Mouse (Mus musculus): ENCODE data around the gene Tldc2.

The Tldc2 gene

GRCm38 (mm10) chr2:157078793-157079700 is 7.8 kb upstream of the Tldc2 start, which contains the start of gene Soga1:
Soga1 (minus strand) TSS chr2:157079254.
- DNase-seq, result peak; percentile 83 to 87

- no peak for DNase-seq
These were observed 7.1 kb upstream of the Tldc2 start for GRCm38 (mm10) chr2:157079701-157080180.

- no peak for DNase-seq
These were observed 5.5 kb upstream of the Tldc2 start for GRCm38 (mm10) chr2:157081331-157081730.

- DNase-seq, result no peak
These were observed 4.9 kb upstream of the Tldc2 start for GRCm38 (mm10) chr2:157081960-157082359.

- peak in 1 of 2 experiments; percentile 38 for DNase-seq
These were observed 1.8 kb upstream of the Tldc2 start for GRCm38 (mm10) chr2:157084831-157085585.

GRCm38 (mm10) chr2:157087536-157088317 is 872 bp downstream of the Tldc2 start:
- DNase-seq, result no peak

- peak in 1 of 2 experiments; percentile 44 for DNase-seq
These were observed 5.2 kb downstream of the Tldc2 start for GRCm38 (mm10) chr2:157092024-157092423.

GRCm38 (mm10) chr2:157095005-157095755 is 8.3 kb downstream of the Tldc2 start:
- peak; percentile 60 to 89 for DNase-seq

- DNase-seq, result peak in 1 of 2 experiments; percentile 50
These were observed 12.9 kb downstream of the Tldc2 start for GRCm38 (mm10) chr2:157099532-157100318.

GRCm38 (mm10) chr2:157100319-157100605 is 13.4 kb downstream of the Tldc2 start:
- DNase-seq, result no peak

- no peak for DNase-seq
These were observed 14.8 kb downstream of the Tldc2 start for GRCm38 (mm10) chr2:157101650-157102049.

GRCm38 (mm10) chr2:157102256-157102655 is 15.4 kb downstream of the Tldc2 start:
- DNase-seq, result no peak

- peak in 1 of 2 experiments; percentile 23 for DNase-seq
These were observed 17.6 kb downstream of the Tldc2 start for GRCm38 (mm10) chr2:157104454-157104853.

- DNase-seq, result no peak
These were observed 21.4 kb downstream of the Tldc2 start for GRCm38 (mm10) chr2:157108236-157108635.

GRCm38 (mm10) chr2:157116964-157117363 is 30.1 kb downstream of the Tldc2 start:
- no peak for DNase-seq

- DNase-seq, result no peak
These were observed 31.7 kb downstream of the Tldc2 start for GRCm38 (mm10) chr2:157118556-157118955.

GRCm38 (mm10) chr2:157119075-157119474 is 32.2 kb downstream of the Tldc2 start:
- no peak for DNase-seq

GRCm38 (mm10) chr2:157121766-157122165 is 34.9 kb downstream of the Tldc2 start:
- no peak for DNase-seq

- no peak for DNase-seq
These were observed 38.4 kb downstream of the Tldc2 start for GRCm38 (mm10) chr2:157125246-157125645.

GRCm38 (mm10) chr2:157127370-157127769 is 40.5 kb downstream of the Tldc2 start:
- DNase-seq, result no peak

GRCm38 (mm10) chr2:157128072-157128471 is 41.2 kb downstream of the Tldc2 start:
- peak in 1 of 2 experiments; percentile 52 for DNase-seq

Measured in kidney, postnatal 36 days (tissue).